Mouse (Mus musculus): ENCODE measurements around the gene Vps53. TPM values are rescaled to one million over a fixed set of nuclear protein-coding genes. Genes with fewer than 3 reads are reported as not detected.
"Not testable (repeated sequence)": the region's sequence is repeated elsewhere in the genome, so short reads cannot be mapped to it uniquely, and the experiment has no call there.

Vps53 gene
- polyA plus RNA-seq, 1 experiment from 2014 or later = 41.7 TPM

GRCm38 (mm10) chr11:76025080-76025583 lies 154.3 kb downstream of the Vps53 start:
- no peak overlapping the region for H3K4me3 ChIP-seq (replicated peaks)
- no peaks in the 10 kb centered on the region for H3K9me3 ChIP-seq (replicated peaks)
- H3K27me3 ChIP-seq = peaks cover 5% of the 10 kb centered on the region; the same call in 1 of the 2 replicates
- H3K4me2 ChIP-seq = 0 out of 2 replicates have a peak overlapping the region, but pooled peaks have one; percentile 88
- no peak for ATAC-seq (replicated peaks; ENCODE audit: low FRiP score)
- H3K36me3 ChIP-seq = peaks cover 17% of the 10 kb centered on the region
- WGBS = 81% methylated on average over 7 of the region's 7 CpGs
- peaks cover 37% of the 10 kb centered on the region for H3K4me1 ChIP-seq
- no peak overlapping the region for H3K9ac ChIP-seq
- no peak overlapping the region for H3K27ac ChIP-seq

DNA sequence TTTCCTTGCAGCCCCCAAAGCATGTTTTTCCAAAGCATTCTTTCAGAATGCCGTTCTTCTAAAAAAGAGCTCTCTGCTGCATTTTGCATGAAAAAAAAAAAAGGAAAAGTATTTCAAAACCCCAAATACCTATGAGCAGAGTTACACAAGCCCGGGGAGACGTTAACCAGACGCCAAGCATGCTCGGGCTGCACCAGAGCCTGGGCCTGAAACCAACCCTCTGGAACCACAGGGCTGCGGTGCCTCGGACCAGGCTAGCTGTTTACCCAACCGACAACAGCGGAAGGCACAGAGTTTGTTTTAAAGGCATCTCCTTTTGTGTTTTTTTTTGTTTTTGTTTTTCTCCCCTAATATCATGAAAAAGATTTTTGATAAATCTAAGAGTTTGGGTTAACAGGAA lies 158.5 kb downstream of the Vps53 start:
- no peak overlapping the region for H3K27ac ChIP-seq
- no peaks in the 10 kb centered on the region for H3K9me3 ChIP-seq (replicated peaks)
- H3K27me3 ChIP-seq = no peaks in the 10 kb centered on the region
- no peak for ATAC-seq (replicated peaks; ENCODE audit: low FRiP score)
- no peak overlapping the region for H3K4me2 ChIP-seq
- H3K9ac ChIP-seq = no peak overlapping the region
- WGBS = 78% methylated on average over 9 of the region's 9 CpGs
- peaks cover 9% of the 10 kb centered on the region for H3K4me1 ChIP-seq
- peaks cover 24% of the 10 kb centered on the region for H3K36me3 ChIP-seq
- H3K4me3 ChIP-seq (replicated peaks) = no peak overlapping the region

GRCm38 (mm10) chr11:76019879-76020278 lies 159.6 kb downstream of the Vps53 start:
- Histone ChIP-seq H3K4me2 (no peak overlapping the region), H3K9ac (no peak overlapping the region), H3K27me3 (no peaks in the 10 kb centered on the region), H3K36me3 (peaks cover 24% of the 10 kb centered on the region), H3K27ac (no peak overlapping the region), H3K9me3 (replicated peaks) (no peaks in the 10 kb centered on the region), H3K4me1 (no peaks in the 10 kb centered on the region), H3K4me3 (replicated peaks) (no peak overlapping the region)
- ATAC-seq (replicated peaks; ENCODE audit: low FRiP score) = no peak
- 89% methylated on average over 4 of the region's 4 CpGs for WGBS

DNA sequence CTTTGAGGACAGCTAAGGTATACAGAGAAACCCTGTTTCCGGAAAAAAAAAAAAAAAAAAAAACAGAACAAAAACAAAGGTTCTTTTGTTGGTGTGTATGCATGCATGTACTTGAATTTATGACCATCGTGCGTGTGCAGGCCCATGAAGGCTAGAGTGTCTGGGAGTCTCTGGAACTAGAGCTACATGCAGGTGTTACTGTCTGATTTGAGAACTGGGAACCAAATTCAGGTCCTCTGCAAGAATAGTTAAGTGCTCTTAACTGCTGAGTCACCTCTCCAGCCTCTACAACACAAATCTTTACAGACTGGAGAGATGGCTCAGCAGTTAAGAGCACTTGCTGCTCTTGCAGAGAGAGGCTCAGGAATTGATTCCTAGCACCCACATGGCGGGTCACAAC lies 163.6 kb downstream of the Vps53 start:
- Histone ChIP-seq H3K4me2 (no peak overlapping the region), H3K9me3 (replicated peaks) (no peaks in the 10 kb centered on the region), H3K4me1 (no peaks in the 10 kb centered on the region), H3K27me3 (no peaks in the 10 kb centered on the region), H3K36me3 (peaks cover 7% of the 10 kb centered on the region; the same call in 1 of the 2 replicates), H3K9ac (no peak overlapping the region), H3K27ac (no peak overlapping the region), H3K4me3 (replicated peaks) (no peak overlapping the region)
- no peak for ATAC-seq (replicated peaks; ENCODE audit: low FRiP score)
- 67% methylated on average over 4 of the region's 4 CpGs for WGBS

DNA sequence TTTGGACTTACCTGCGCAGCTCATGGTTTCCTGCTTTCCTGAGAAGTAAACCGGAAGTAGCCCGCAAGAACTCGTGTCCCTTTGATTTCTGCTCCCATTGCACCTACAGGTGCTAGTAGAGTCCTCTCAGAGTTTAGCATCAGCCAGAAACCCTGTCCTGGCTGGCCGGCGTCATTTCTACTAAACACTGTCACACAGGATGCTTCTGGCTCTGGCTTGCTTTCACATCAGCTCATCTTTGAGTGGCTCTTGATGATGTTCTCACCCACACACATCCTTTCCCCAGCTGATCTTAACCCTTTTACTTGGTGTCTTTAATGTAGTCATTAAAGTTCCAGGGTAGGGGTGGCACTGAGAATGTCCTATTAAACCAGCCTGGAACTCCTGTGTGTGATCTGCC lies 164.2 kb downstream of the Vps53 start:
- peaks cover 7% of the 10 kb centered on the region; the same call in 1 of the 2 replicates for H3K36me3 ChIP-seq

GRCm38 (mm10) chr11:76010838-76011624 lies 168.4 kb downstream of the Vps53 start:
- Histone ChIP-seq H3K4me1 (no peaks in the 10 kb centered on the region), H3K9ac (no peak overlapping the region), H3K27ac (0 out of 2 replicates have a peak overlapping the region, but pooled peaks have one; percentile 39), H3K36me3 (no peaks in the 10 kb centered on the region), H3K9me3 (replicated peaks) (no peaks in the 10 kb centered on the region), H3K4me3 (replicated peaks) (no peak overlapping the region), H3K4me2 (no peak overlapping the region), H3K27me3 (no peaks in the 10 kb centered on the region)
- WGBS = 69% methylated on average over 9 of the region's 9 CpGs
- no peak for ATAC-seq (replicated peaks; ENCODE audit: low FRiP score)

More for the DNA sequence above, 164.2 kb downstream of the Vps53 start:
- no peak overlapping the region for H3K4me3 ChIP-seq (replicated peaks)
- no peaks in the 10 kb centered on the region for H3K4me1 ChIP-seq
- H3K4me2 ChIP-seq = no peak overlapping the region
- no peak for ATAC-seq (replicated peaks; ENCODE audit: low FRiP score)
- no peaks in the 10 kb centered on the region for H3K9me3 ChIP-seq (replicated peaks)
- H3K27ac ChIP-seq = no peak overlapping the region
- H3K9ac ChIP-seq = no peak overlapping the region
- 81% methylated on average over 6 of the region's 6 CpGs for WGBS
- no peaks in the 10 kb centered on the region for H3K27me3 ChIP-seq

DNA sequence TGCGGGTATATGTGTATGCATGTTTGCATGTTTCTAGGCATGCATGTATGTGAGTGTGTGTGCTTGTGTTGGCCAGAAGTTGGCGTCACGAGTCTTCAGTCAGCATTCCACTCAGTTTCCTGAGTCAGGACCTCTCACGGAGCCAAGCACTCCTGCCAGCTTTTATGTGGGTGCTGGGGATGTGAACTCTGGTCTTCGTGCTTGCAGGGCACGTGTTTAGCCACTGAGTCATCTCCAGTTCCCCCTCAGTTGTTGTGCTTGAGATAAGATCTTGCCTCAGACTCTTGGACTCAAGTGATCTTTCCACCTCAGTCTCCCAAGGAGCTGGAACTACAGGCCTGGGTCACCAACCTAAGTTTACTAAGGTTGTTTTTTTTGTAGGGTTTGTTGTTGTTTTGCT lies 170.3 kb downstream of the Vps53 start:
- Histone ChIP-seq H3K4me3 (replicated peaks) (no peak overlapping the region), H3K27ac (no peak overlapping the region), H3K4me1 (no peaks in the 10 kb centered on the region), H3K9me3 (replicated peaks) (no peaks in the 10 kb centered on the region), H3K36me3 (no peaks in the 10 kb centered on the region), H3K4me2 (no peak overlapping the region), H3K27me3 (no peaks in the 10 kb centered on the region), H3K9ac (no peak overlapping the region)
- WGBS = 86% methylated on average over 6 of the region's 6 CpGs
- no peak for ATAC-seq (replicated peaks; ENCODE audit: low FRiP score)

GRCm38 (mm10) chr11:76008162-76008561 lies 171.3 kb downstream of the Vps53 start:
- ATAC-seq (replicated peaks; ENCODE audit: low FRiP score) = no peak
- no peak overlapping the region for H3K9ac ChIP-seq
- no peaks in the 10 kb centered on the region for H3K9me3 ChIP-seq (replicated peaks)
- no peaks in the 10 kb centered on the region for H3K4me1 ChIP-seq
- H3K27me3 ChIP-seq = no peaks in the 10 kb centered on the region
- H3K4me3 ChIP-seq (replicated peaks) = no peak overlapping the region
- WGBS = 76% methylated on average over 2 of the region's 2 CpGs
- no peak overlapping the region for H3K4me2 ChIP-seq
- no peak overlapping the region for H3K27ac ChIP-seq
- H3K36me3 ChIP-seq = no peaks in the 10 kb centered on the region

DNA sequence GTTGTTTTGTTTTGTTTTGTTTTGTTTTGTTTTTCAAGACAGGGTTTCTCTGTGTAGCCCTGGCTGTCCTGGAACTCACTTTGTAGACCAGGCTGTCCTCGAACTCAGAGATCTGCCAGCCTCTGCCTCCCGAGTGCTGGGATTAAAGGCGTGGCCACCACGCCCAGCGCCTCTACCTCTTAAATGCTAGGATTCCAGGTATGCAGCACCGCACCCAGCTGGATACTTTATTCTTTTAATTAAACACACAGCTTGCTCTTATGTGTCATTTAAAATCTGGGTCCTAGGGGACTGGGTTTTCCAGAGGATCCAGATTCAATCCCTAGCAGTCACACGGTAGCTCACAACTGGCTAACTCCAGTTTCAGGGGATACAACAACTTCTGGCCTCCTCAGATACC lies 175.2 kb downstream of the Vps53 start:
- not testable (repeated sequence) for H3K27me3 ChIP-seq; ATAC-seq (replicated peaks; ENCODE audit: low FRiP score); H3K9ac ChIP-seq; H3K9me3 ChIP-seq (replicated peaks); H3K4me1 ChIP-seq; H3K4me3 ChIP-seq (replicated peaks); H3K27ac ChIP-seq; H3K36me3 ChIP-seq; H3K4me2 ChIP-seq
- WGBS = 92% methylated on average over 7 of the region's 7 CpGs

- no peak overlapping the region for H3K9ac ChIP-seq
- H3K9me3 ChIP-seq (replicated peaks) = no peaks in the 10 kb centered on the region
- H3K36me3 ChIP-seq = no peaks in the 10 kb centered on the region
- no peak overlapping the region for H3K27ac ChIP-seq
- H3K4me2 ChIP-seq = no peak overlapping the region
- WGBS = 53% methylated on average over 3 of the region's 3 CpGs
- H3K4me1 ChIP-seq = peaks cover 8% of the 10 kb centered on the region
- ATAC-seq (replicated peaks; ENCODE audit: low FRiP score) = no peak
- no peak overlapping the region for H3K4me3 ChIP-seq (replicated peaks)
- H3K27me3 ChIP-seq = peaks cover 7% of the 10 kb centered on the region
Observed at GRCm38 (mm10) chr11:76001237-76001878, 178.1 kb downstream of the Vps53 start.

- peaks cover 7% of the 10 kb centered on the region for H3K27me3 ChIP-seq
- H3K4me3 ChIP-seq (replicated peaks) = no peak overlapping the region
- WGBS = 85% methylated on average over 5 of the region's 5 CpGs
- no peak overlapping the region for H3K4me2 ChIP-seq
- no peak for ATAC-seq (replicated peaks; ENCODE audit: low FRiP score)
- no peaks in the 10 kb centered on the region for H3K36me3 ChIP-seq
- H3K9ac ChIP-seq = no peak overlapping the region
- H3K4me1 ChIP-seq = peaks cover 8% of the 10 kb centered on the region
- H3K9me3 ChIP-seq (replicated peaks) = no peaks in the 10 kb centered on the region
- no peak overlapping the region for H3K27ac ChIP-seq
Observed at GRCm38 (mm10) chr11:76000701-76001100, 178.7 kb downstream of the Vps53 start.

- Histone ChIP-seq H3K27me3 (peaks cover 7% of the 10 kb centered on the region), H3K4me1 (peaks cover 9% of the 10 kb centered on the region), H3K4me2 (peak within 1 kb of the TSS; percentile 93), H3K9ac (peak within 1 kb of the TSS; percentile 46; the same call in 1 of the 2 replicates), H3K27ac (no peak within 1 kb of the TSS), H3K9me3 (replicated peaks) (no peaks in the 10 kb centered on the region), H3K36me3 (no peaks in the 10 kb centered on the region), H3K4me3 (replicated peaks) (peak within 1 kb of the TSS; percentile 69)
- peak; percentile 70 for ATAC-seq (replicated peaks; ENCODE audit: low FRiP score)
- 12% methylated on average over 35 of the region's 36 CpGs for WGBS
Observed at GRCm38 (mm10) chr11:75999440-76000155, 179.8 kb downstream of the Vps53 start, which contains the start of gene 1700016K19Rik. Gene 1700016K19Rik, plus strand, starts transcription at chr11:75999912.

Measured in kidney, embryonic 15.5 days (tissue).